In the genomic region with DNA sequence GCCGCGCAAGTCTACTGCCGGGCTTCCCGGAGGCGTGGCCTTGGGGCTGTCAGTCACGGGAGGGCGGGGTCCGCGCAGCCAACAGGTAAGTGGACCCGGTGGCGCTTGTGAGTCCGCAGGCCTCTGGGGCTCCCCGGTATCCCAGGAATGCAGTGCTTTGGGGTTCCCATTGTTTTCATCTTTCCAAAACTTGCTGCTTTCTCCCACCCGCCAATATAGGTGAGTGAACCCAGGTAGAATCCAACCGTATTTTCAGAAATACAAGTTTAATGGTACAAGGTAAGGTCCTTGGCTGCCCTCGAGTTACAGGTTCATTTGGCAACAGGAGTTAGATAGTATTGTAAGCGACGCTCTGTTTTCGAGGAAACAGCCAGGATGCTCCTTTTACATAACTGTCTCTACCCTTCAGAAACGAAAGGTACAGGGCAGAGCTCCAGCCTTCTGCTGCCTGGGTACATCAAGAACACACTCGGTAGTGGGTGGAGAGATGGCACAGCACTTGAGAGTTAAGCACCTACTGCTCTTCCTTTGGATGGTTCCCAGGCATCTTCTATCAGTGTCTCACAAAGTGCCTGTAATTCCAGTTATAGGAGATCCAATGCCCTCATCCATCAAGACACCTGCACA, we compare ENCODE assay signal across 8 mouse cellular contexts. TPM values are rescaled to one million over a fixed set of nuclear protein-coding genes. Genes with fewer than 3 reads are reported as not detected.
A peak's percentile ranks its signal among the peaks of the same experiment; 100 is the strongest.
DNase-seq lines count a peak whose midpoint lies in the region; ATAC-seq and TF ChIP-seq lines count a peak whose summit lies in the region.

No protein-coding gene starts in this region.

- no peaks in the 10 kb centered on the region for H3K27me3 ChIP-seq in lung, embryonic 15.5 days
- H3K27me3 ChIP-seq in heart, embryonic 14.5 days (ENCODE audit: control insufficient read depth, insufficient read depth, low read length) = no peaks in the 10 kb centered on the region
- no peaks in the 10 kb centered on the region for H3K27me3 ChIP-seq in limb, embryonic 11.5 days (ENCODE audit: control insufficient read depth, insufficient read depth, low read length)

- H3K4me3 ChIP-seq in lung, embryonic 15.5 days = peak overlapping the region; percentile 48
- peak overlapping the region; percentile 61 for H3K4me3 ChIP-seq in cortical plate, adult 2 months (ENCODE audit: insufficient read depth, low read length)
- H3K4me3 ChIP-seq in heart, embryonic 14.5 days (ENCODE audit: control insufficient read depth in 1 of 2, insufficient read depth in 1 of 2, low read depth in 1 of 2, low read length in 2 of 2) = peak overlapping the region; percentile 55 to 58
- H3K4me3 ChIP-seq in limb, embryonic 11.5 days (ENCODE audit: low read depth, low read length) = peak overlapping the region; percentile 47
- peak overlapping the region; percentile 69 for H3K4me3 ChIP-seq in olfactory bulb, adult 2 months (ENCODE audit: insufficient read depth, low read depth, low read length)

- no peaks in the 10 kb centered on the region for H3K9me3 ChIP-seq in lung, embryonic 15.5 days
- H3K9me3 ChIP-seq in heart, embryonic 14.5 days (ENCODE audit: control insufficient read depth, low read length) = no peaks in the 10 kb centered on the region
- no peaks in the 10 kb centered on the region for H3K9me3 ChIP-seq in limb, embryonic 11.5 days (ENCODE audit: control insufficient read depth, low read length)

- TF ChIP-seq CTCF in cortical plate, adult 2 months (IDR thresholded peaks at IDR 0.05; ENCODE audit: extremely low read depth, insufficient read depth, low read length) = no peak
- TF ChIP-seq CTCF in olfactory bulb, adult 2 months (IDR thresholded peaks at IDR 0.05; ENCODE audit: insufficient read depth, low read depth, low read length) = no peak

- peaks cover 21% of the 10 kb centered on the region for H3K36me3 ChIP-seq in lung, embryonic 15.5 days
- H3K36me3 ChIP-seq in heart, embryonic 14.5 days (ENCODE audit: control insufficient read depth, insufficient read depth, low read length) = peaks cover 38% of the 10 kb centered on the region
- no peaks in the 10 kb centered on the region; the same call in 1 of the 2 replicates for H3K36me3 ChIP-seq in limb, embryonic 11.5 days (ENCODE audit: control insufficient read depth, insufficient read depth, low read length)

- H3K4me2 ChIP-seq in lung, embryonic 15.5 days = peak overlapping the region; percentile 96
- peak overlapping the region; percentile 93 for H3K4me2 ChIP-seq in heart, embryonic 14.5 days (ENCODE audit: low read length)
- H3K4me2 ChIP-seq in limb, embryonic 11.5 days (ENCODE audit: low read depth, severe bottlenecking) = peak overlapping the region; percentile 96

- TF ChIP-seq POLR2A in cortical plate, adult 2 months (IDR thresholded peaks at IDR 0.05; ENCODE audit: extremely low read depth, insufficient read depth, low read length) = 0 out of 2 replicates have a peak, but pooled peaks have one; percentile 49
- peak; percentile 13; the same call in 1 of the 2 replicates for TF ChIP-seq POLR2A in olfactory bulb, adult 2 months (IDR thresholded peaks at IDR 0.05; ENCODE audit: insufficient read depth, low read depth, low read length)

- no peak for ATAC-seq in lung, embryonic 15.5 days (ENCODE audit: borderline replicate concordance, extremely low read depth, low FRiP score, low TSS enrichment)
- no peak for ATAC-seq in heart, embryonic 14.5 days (ENCODE audit: insufficient number of reproducible peaks, insufficient read depth, low FRiP score, low read depth)
- no peak for ATAC-seq in limb, embryonic 11.5 days (ENCODE audit: insufficient number of reproducible peaks, low FRiP score, low TSS enrichment, low read depth)

- DNase-seq in lung, adult 18-20 months = no peak
- DNase-seq in limb, embryonic 11.5 days (ENCODE audit: low spot score) = no peak
- no peak for DNase-seq in c-Kit-positive CD71-positive TER-119-positive erythroid progenitor cells, embryonic 14.5 days (ENCODE audit: low spot score)
- no peak for DNase-seq in ovary, postnatal 10 days (ENCODE audit: low spot score)

- peak overlapping the region; percentile 8; the same call in 1 of the 2 replicates for H3K9ac ChIP-seq in lung, embryonic 15.5 days
- peak overlapping the region; percentile 53; the same call in 1 of the 2 replicates for H3K9ac ChIP-seq in heart, embryonic 14.5 days (ENCODE audit: low read length)
- H3K9ac ChIP-seq in limb, embryonic 11.5 days (ENCODE audit: low read length) = peak overlapping the region; percentile 34; the same call in 1 of the 2 replicates

- WGBS in lung, embryonic 15.5 days = 5% methylated on average over 21 of the region's 21 CpGs
- WGBS in heart, embryonic 14.5 days = 4% methylated on average over 21 of the region's 21 CpGs
- 5% methylated on average over 21 of the region's 21 CpGs for WGBS in limb, embryonic 11.5 days
- 2% methylated on average over 21 of the region's 21 CpGs for WGBS in olfactory bulb, adult 2 months

- H3K4me1 ChIP-seq in lung, embryonic 15.5 days = peaks cover 12% of the 10 kb centered on the region; the same call in 1 of the 2 replicates
- H3K4me1 ChIP-seq in cortical plate, adult 2 months (ENCODE audit: control insufficient read depth, insufficient read depth, low read length) = peaks cover 2% of the 10 kb centered on the region
- H3K4me1 ChIP-seq in heart, embryonic 14.5 days (ENCODE audit: control insufficient read depth in 2 of 2, insufficient read depth in 2 of 2, low read length in 2 of 2) = peaks cover 7 to 21% of the 10 kb centered on the region in 2 experiments
- H3K4me1 ChIP-seq in limb, embryonic 11.5 days (ENCODE audit: control insufficient read depth, insufficient read depth, low read length) = peaks cover 3% of the 10 kb centered on the region; the same call in 1 of the 2 replicates
- peaks cover 11% of the 10 kb centered on the region for H3K4me1 ChIP-seq in olfactory bulb, adult 2 months (ENCODE audit: control insufficient read depth, insufficient read depth, low read length)

- H3K27ac ChIP-seq in lung, embryonic 15.5 days = no peak overlapping the region
- peak overlapping the region; percentile 92 for H3K27ac ChIP-seq in cortical plate, adult 2 months (ENCODE audit: insufficient read depth, low read length)
- no peak overlapping the region for H3K27ac ChIP-seq in heart, embryonic 14.5 days (replicated peaks in 1 of 2; ENCODE audit: control insufficient read depth in 1 of 2, insufficient read depth in 1 of 2, low read depth in 2 of 2, low read length in 2 of 2)
- H3K27ac ChIP-seq in limb, embryonic 11.5 days (replicated peaks; ENCODE audit: low read depth, low read length) = no peak overlapping the region
- peak overlapping the region; percentile 89 for H3K27ac ChIP-seq in olfactory bulb, adult 2 months (ENCODE audit: insufficient read depth, low read depth, low read length)

RNA-seq across cellular contexts. Expression of gene Per3, which starts 0.6 kb away (rescaled TPM):
- 7.6 and 8.3 TPM in 2 replicates for polyA plus RNA-seq in lung, embryonic 15.5 days (2015; fragmentation: Nextera tagmentation; extraction: Ambion mirVana)
- 42.8 and 48.1 TPM in 2 replicates for polyA plus RNA-seq in cortical plate, adult 2 months (2012; rRNA removed)
- 10.4 and 11.3 TPM in 2 replicates for polyA plus RNA-seq in heart, embryonic 14.5 days (2014; fragmentation: Nextera tagmentation; extraction: Ambion mirVana)
- polyA plus RNA-seq in limb, embryonic 11.5 days (2014; fragmentation: Nextera tagmentation; extraction: Ambion mirVana) = 6.7 and 7.5 TPM in 2 replicates
- not detected in 2 replicates for polyA plus RNA-seq in olfactory bulb, adult 2 months (2012; ENCODE audit: insufficient read depth, insufficient read length, low replicate concordance, missing spikeins)

RNA-seq across cellular contexts. Expression of gene Vamp3, which starts 12.7 kb away (rescaled TPM):
- 125 and 131 TPM in 2 replicates for polyA plus RNA-seq in lung, embryonic 15.5 days (2015; fragmentation: Nextera tagmentation; extraction: Ambion mirVana)
- polyA plus RNA-seq in cortical plate, adult 2 months (2012; rRNA removed) = 52.2 and 54.8 TPM in 2 replicates
- polyA plus RNA-seq in heart, embryonic 14.5 days (2014; fragmentation: Nextera tagmentation; extraction: Ambion mirVana) = 89.7 and 97.4 TPM in 2 replicates
- 87.8 and 93.6 TPM in 2 replicates for polyA plus RNA-seq in limb, embryonic 11.5 days (2014; fragmentation: Nextera tagmentation; extraction: Ambion mirVana)
- polyA plus RNA-seq in olfactory bulb, adult 2 months (2012; ENCODE audit: insufficient read depth, insufficient read length, low replicate concordance, missing spikeins) = not detected in 2 replicates

RNA-seq across cellular contexts. Expression of gene Gm13090, which starts 44.3 kb away (rescaled TPM):
- polyA plus RNA-seq in lung, embryonic 15.5 days (2015; fragmentation: Nextera tagmentation; extraction: Ambion mirVana) = not detected in 2 replicates
- not detected in 2 replicates for polyA plus RNA-seq in cortical plate, adult 2 months (2012; rRNA removed)
- 0.28 TPM in 1 of 2 replicates, not detected in the other for polyA plus RNA-seq in heart, embryonic 14.5 days (2014; fragmentation: Nextera tagmentation; extraction: Ambion mirVana)
- polyA plus RNA-seq in limb, embryonic 11.5 days (2014; fragmentation: Nextera tagmentation; extraction: Ambion mirVana) = 0.21 TPM in 1 of 2 replicates, not detected in the other
- not detected in 2 replicates for polyA plus RNA-seq in olfactory bulb, adult 2 months (2012; ENCODE audit: insufficient read depth, insufficient read length, low replicate concordance, missing spikeins)

RNA-seq across cellular contexts. Expression of gene Uts2, which starts 48.2 kb away (rescaled TPM):
- polyA plus RNA-seq in lung, embryonic 15.5 days (2015; fragmentation: Nextera tagmentation; extraction: Ambion mirVana) = not detected in 2 replicates
- polyA plus RNA-seq in cortical plate, adult 2 months (2012; rRNA removed) = not detected in 2 replicates
- not detected in 2 replicates for polyA plus RNA-seq in heart, embryonic 14.5 days (2014; fragmentation: Nextera tagmentation; extraction: Ambion mirVana)
- polyA plus RNA-seq in limb, embryonic 11.5 days (2014; fragmentation: Nextera tagmentation; extraction: Ambion mirVana) = not detected in 2 replicates
- not detected in 2 replicates for polyA plus RNA-seq in olfactory bulb, adult 2 months (2012; ENCODE audit: insufficient read depth, insufficient read length, low replicate concordance, missing spikeins)

Comparison
In these comparisons a context has a peak if more than half of its experiments do, and no peak if none do; other contexts are left out.
1. H3K27ac ChIP-seq: peak in cortical plate, adult 2 months (single experiment) and olfactory bulb, adult 2 months (single experiment); none in lung, embryonic 15.5 days (single experiment), heart, embryonic 14.5 days (0 of 2) and limb, embryonic 11.5 days (single experiment).
2. Peak in every context shown above with its lines, with median percentiles within 50 percentile points of each other: H3K4me2 ChIP-seq, H3K4me3 ChIP-seq and H3K9ac ChIP-seq.